Mouse (Mus musculus) spleen, adult 12 weeks (tissue): ENCODE measurements around the gene Gm9745.
A peak's percentile ranks its signal among the peaks of the same experiment; 100 is the strongest.
"Not testable (repeated sequence)": the region's sequence is repeated elsewhere in the genome, so short reads cannot be mapped to it uniquely, and the experiment has no call there.

ENCODE experiments used
- DNase-seq: peaks from one replicate; pipeline ENCODE4 v3.0.0; 2022; ENCODE audit warnings: low spot score

Gene Gm9745

DNA sequence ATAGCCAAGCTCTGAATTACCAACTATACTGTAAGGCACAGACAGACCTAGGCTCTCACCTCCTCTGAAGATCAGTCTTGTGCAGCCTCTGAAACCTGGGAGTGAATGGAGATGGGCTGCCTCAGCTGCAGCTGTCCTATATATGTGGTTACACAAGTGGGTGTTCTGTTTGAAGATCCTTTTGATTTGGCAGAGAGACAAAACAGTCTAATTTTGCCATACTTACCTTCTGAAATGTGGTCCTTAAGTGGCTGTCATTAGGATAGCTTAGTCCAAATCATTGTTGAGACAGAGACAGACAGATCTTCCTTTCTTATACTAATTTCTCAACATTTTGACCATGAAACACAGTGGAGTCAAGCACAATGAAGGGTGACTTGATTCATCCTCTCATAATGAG is at the start of gene Gm9745:
Gene Gm9745, minus strand, starts transcription at position 101 of the 400 bp plus-strand sequence.
- not testable (repeated sequence) for DNase-seq

DNA sequence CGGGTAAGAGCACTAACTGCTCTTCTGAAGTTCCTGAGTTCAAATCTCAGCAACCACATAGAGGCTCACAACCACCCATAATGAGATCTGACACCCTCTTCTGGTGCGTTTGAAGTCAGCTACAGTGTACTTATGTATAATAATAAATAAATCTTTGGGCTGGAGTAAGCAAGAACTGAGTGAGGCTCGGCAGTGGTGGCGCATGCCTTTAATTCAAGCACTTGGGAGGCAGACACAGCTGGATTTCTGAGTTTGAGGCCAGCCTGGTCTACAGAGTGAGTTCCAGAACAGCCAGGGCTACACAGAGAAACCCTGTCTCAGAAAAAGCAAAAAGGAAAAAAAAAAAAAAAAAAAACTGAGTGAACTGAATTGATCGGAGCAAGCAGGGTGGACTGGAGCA is 49.2 kb upstream of the Gm9745 start:
- not testable (repeated sequence) for DNase-seq

DNA sequence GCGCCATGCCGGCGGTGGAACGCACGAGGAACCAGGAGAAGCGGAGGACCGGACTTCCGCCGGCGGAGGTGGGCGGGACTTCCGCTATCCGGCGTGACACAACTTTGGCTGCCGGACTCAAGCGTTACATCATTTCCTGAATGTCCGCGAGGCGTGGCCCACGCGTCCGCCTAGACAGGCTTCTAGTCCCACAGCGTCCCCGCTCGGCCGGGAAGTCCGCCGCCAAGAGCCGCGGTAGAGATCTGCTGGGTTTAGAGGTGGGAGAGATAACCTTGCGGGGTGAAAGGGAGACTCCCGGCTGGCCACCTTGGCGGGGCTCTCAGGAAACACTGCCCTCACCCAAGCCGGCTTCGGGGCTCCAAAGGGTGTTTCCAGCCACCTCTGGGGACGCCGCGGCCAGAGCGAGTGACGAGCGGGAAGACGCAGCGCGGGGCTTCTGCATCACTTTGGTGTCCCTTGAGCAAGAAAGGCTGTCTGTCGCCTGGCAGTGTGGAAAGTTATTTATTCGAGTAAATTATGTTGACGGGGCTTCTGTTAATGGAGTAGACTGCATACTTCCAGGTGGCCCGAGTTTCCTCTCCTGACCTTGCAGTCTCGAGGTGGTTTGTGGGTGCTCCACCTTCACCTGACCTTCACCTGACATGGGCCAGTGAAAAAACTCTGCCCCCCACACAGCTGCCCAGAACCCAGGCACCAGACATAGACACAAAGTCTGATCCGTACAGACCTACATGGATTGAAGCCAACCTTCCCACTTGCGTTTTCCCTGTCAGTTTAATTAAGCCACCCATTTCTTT is 48.2 kb upstream of the Gm9745 start, which contains the start of gene Gtpbp4:
Gene Gtpbp4, minus strand, starts transcription at position 94 of the 797 bp plus-strand sequence.
- DNase-seq = peak; percentile 92

- DNase-seq = no peak
Observed at GRCm38 (mm10) chr13:8995159-8995989, 47.3 kb upstream of the Gm9745 start.

DNA sequence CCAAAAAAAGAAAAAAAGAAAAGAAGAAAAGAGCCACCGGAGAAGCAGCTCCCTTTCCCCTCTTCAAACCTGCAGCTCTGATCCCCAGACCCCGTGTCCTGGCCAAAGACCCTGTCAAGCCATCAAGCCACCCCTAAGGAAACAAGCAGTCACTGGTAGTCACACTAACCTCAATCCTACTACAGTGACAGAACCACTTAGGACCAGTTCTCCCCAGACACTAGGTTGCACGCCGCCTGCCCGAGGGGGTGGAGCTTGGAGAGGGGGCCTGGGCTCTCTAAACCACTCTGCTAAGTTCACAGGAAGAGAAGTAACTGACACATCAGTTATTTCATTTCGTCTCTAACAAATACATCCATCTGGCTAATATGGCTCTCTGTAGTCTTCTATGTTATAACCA is 44.2 kb upstream of the Gm9745 start:
- no peak for DNase-seq

GRCm38 (mm10) chr13:8972972-8973371 is 24.9 kb upstream of the Gm9745 start:
- DNase-seq = no peak

- DNase-seq = no peak
Observed at GRCm38 (mm10) chr13:8972369-8972768, 24.3 kb upstream of the Gm9745 start.

DNA sequence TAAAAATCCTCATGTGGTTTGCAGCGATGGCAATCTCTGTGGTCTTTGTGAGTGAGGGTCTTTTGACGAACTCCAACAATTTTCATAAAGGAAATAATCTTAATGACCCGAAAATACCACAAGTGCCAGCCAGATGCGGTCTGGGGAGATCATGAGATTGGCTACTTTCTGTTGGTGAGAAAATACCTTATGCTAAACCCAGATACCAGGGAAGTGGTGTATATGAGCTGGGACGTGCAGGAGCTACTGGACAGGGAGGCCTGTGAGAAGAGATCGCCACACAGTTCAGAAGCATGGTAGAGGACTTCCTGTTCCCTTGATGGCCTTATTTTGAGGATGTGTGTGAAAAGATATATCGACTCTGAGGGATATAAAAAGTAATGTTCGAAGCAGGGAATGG is 19.7 kb upstream of the Gm9745 start:
- no peak for DNase-seq

DNA sequence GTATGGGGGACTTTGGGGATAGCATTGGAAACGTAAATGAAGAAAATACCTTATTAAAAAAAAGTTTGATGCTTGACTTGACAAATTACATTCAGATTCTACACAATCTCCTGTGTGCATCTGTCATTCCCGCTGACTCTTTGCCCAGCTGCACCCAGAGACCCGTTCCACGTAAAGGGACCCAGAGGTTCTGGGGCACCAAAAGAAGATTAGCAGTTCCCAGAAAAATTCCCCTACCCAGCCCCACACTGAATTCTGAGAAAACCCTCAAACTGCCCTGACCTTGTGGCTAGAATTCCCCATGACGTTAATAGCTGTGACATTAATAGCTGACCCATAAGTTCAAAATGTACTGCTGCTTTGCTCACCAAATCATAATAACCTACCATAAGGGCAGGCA is 17.2 kb upstream of the Gm9745 start:
- no peak for DNase-seq

DNA sequence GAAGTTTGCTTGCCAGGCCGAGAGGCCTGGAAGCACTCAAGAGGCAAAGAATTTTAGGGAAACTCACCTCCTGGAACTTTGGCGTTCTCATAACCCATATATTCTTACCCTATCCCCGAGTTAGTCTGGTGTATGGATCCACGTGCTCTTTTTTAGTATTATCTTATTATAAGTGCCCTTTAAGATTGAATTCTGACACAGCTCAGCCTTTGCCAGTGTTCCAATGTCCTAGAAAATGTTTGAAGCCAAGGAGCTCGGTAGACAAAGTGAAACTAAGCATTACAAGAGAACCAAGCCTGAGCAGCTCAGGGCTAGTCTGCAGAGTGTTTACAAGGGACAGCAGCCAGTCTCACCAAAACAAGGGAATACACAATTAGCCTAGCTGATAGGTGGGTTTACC is 14.2 kb upstream of the Gm9745 start:
- DNase-seq = not testable (repeated sequence)

DNA sequence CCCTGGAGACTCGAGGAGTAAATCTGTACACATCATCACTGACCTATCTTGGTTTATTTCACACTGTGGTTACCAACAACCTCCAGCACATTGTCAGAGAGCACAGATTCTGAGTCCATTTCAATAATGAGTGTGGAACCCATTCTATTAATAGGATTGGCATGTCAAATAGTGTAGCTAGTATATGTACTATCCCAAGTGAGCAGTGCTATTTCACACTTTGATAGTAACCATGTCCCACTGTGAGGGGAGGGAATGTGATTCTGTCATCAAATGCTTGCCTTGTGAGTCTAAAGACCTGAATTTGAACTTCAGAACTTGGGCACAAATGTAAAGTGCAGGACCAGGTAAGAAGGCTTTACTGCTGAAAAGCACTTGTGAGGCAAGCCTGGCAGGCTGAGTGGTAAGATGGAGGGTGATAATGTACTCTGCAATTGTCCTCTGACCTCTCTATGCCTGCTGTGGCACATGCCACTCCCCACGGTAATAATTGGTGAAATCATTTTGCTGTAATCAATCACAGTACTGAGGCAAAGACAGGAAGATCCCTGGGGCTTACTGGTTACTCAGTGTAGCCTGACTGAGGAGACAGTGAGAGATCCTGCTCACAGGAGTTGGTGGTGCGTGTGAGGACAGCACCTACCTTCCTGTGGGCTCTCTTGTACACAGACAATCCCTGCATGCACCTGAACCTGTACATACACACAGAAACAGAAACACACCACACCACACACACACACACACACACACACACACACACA is 13.3 kb upstream of the Gm9745 start:
- DNase-seq = not testable (repeated sequence)

DNA sequence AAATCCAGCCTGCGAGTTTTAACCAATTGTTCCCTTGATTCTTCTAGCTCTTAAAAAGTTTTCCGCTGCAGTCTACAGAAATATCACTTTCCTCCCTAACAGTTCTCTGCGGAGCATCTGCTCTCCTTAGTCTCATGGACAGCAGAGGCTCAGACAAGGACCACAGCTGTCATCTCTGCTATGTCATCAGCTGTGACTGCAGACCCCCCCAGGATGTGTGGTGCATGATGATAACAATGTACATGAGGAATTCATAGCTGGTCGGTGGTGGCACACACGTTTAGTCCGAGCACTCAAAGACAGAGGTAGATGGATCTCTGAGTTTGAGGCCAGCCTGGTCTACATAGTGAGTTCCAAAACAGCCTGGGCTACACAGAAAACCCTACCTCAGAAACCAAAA is 11.5 kb upstream of the Gm9745 start:
- not testable (repeated sequence) for DNase-seq

DNA sequence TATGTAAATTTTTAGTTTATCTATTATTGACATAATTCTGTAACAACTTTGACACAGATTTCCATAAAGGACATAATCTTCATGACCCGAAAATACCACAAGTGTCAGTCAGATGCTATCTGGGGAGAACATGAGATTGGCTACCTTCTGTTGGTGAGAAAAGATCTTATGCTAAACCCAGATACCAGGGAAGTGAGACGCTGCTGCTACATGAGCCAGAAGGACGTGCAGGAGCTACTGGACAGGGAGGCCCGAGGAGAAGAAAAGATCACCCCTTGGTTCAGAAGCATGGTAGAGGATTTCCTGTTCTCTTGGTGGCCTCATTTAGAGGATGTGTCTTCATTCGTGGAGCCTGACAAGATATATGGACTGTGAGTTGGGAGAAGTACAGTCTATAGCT is 11.0 kb upstream of the Gm9745 start:
- not testable (repeated sequence) for DNase-seq

GRCm38 (mm10) chr13:8956873-8957272 is 8.8 kb upstream of the Gm9745 start:
- not testable (repeated sequence) for DNase-seq

GRCm38 (mm10) chr13:8955127-8955526 is 7.1 kb upstream of the Gm9745 start:
- DNase-seq = not testable (repeated sequence)

DNA sequence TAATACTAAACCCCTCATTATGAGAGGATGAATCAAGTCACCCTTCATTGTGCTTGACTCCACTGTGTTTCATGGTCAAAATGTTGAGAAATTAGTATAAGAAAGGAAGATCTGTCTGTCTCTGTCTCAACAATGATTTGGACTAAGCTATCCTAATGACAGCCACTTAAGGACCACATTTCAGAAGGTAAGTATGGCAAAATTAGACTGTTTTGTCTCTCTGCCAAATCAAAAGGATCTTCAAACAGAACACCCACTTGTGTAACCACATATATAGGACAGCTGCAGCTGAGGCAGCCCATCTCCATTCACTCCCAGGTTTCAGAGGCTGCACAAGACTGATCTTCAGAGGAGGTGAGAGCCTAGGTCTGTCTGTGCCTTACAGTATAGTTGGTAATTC is 4.5 kb upstream of the Gm9745 start, which contains the start of gene Idi2:
Gene Idi2, plus strand, starts transcription at position 301 of the 400 bp plus-strand sequence.
- DNase-seq = not testable (repeated sequence)

GRCm38 (mm10) chr13:8943828-8944227 is 4.2 kb downstream of the Gm9745 start:
- DNase-seq = not testable (repeated sequence)

GRCm38 (mm10) chr13:8941701-8942100 is 6.3 kb downstream of the Gm9745 start:
- not testable (repeated sequence) for DNase-seq

GRCm38 (mm10) chr13:8941110-8941509 is 6.9 kb downstream of the Gm9745 start:
- DNase-seq = not testable (repeated sequence)

GRCm38 (mm10) chr13:8937611-8938140 is 10.4 kb downstream of the Gm9745 start:
- not testable (repeated sequence) for DNase-seq

DNA sequence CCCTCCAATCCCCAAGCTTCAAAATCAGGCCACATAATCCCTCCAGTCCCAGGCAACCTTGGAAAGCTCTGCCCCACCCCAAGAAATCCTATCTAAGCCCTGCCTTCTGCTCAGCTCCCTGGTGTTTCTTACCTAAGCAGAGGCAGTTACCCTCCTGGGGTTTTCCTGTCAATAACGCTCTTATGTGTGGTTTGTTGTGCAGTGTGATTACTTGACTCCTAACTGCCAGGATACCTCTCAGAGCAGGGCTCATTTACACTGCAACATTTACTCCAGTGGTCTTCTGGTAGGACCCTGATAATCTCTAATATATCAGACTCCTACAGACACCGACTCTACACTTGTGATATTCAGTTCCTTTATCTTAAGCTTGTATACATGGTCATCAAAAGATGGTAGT is 14.5 kb downstream of the Gm9745 start:
- no peak for DNase-seq

DNA sequence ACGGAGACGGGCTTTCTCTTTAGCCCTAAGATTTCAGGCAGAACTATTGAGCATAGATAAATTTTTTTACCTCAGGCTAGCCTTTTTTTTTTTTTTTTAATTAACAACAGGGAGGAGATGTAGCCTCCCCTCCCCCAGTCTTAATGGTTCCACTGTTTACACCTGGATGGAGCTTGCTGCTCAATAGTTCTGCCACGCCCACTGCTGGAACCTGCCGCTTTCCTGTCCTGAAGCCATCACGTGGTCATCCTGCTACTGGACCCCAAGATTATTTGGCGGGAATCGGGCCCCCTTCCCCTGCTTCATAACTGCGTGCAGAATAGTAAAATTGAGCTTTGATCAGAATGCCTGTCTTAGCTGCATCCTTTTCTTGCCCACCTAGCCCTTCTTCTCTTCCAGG is 34.1 kb downstream of the Gm9745 start:
- DNase-seq = not testable (repeated sequence)
